Mouse (Mus musculus) heart, adult 11 months (tissue): ENCODE results near the gene Slc35a5.
A peak's percentile ranks its signal among the peaks of the same experiment; 100 is the strongest.

ENCODE experiments used
- DNase-seq: peaks from one replicate; pipeline ENCODE4 v3.0.0; 2022

The Slc35a5 gene

DNA sequence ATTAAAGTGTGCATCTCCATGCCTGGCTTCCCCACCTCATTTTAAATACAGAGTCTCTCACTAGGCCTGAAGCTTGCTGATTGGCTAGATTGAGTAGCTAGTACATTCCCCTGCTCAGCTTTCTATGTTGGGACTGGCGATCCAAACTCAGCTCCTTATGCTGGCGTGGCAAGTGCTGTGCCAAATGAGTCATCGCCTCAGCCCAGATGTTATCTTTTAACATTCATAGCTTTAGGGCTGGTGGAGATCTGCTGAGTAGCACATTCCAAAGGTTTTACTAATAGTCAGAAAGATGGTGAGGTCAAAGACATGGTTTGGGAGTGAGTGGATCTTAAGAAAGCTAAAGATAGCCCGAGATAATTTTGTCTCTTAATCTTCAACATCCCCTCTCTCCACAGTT lies 48.0 kb downstream of the Slc35a5 start:
- DNase-seq, result peak; percentile 97

DNA sequence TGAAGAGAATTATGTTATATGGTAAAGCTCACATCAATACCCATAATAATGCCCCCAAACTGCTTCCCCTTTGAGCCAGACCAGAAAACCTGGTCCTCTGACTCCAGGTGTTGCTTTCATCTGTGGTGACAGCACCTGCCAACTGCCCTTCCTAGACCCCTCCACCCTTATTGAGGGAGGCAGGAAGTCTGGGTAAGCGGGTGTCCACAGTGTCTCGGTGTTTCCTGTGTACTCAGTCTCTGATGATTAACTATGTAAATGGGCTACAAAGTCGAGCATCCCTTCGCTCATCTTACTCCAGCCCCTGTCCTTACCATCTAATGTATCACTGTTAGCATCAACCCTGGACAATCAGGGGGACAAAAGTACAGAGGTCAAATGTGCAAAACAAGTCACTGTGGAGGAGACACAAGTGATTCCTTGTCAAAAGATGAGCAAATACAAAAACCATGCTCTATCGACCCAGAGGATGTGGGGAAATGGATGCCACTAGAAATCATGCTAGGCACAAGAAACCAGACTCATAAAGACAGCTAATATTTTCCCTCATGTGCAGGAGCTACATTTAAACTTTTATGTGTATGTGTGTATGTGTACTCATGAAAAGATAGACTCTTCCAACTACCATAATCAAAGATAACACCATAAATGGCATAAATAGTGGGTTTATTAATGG lies 50.2 kb downstream of the Slc35a5 start:
- no peak for DNase-seq

DNA sequence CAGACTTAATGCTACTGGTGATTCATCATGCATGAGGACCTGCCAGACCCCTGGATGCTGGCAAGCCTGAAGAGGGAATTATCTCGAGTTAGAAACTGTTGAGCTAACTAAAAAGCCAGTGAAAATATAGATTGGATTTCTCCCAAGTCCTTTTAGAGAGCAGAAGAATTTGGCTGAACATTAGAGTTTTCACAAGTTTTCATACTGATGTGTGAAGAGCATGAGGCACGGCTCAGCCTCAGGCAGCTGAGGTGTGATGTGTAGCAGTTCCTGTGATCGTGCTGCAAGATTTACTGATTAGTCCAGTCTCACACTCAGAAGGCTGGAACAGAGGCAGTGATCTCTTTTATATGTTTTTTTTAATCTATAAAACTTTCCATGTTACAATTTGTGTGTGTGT lies 53.5 kb downstream of the Slc35a5 start:
- no peak for DNase-seq

DNA sequence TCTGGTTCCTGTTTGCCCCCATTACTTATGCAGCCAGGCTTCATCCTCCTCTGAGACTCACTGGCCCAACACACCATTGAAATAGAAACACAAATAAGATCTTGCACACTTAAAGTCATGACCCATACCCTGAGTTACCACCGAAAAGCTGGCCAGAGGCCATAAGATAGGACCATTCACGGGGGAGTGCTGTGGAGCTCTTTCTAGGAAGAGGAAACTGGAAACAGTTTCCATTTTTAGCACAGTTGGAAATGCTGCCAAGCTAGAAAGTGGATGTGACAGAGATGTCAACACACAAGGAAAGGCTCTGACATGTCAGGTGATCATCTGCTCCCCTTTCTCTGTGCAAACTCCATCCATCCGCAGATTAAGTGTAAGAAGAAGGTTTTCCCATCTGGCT lies 57.6 kb downstream of the Slc35a5 start:
- peak; percentile 94 for DNase-seq

DNA sequence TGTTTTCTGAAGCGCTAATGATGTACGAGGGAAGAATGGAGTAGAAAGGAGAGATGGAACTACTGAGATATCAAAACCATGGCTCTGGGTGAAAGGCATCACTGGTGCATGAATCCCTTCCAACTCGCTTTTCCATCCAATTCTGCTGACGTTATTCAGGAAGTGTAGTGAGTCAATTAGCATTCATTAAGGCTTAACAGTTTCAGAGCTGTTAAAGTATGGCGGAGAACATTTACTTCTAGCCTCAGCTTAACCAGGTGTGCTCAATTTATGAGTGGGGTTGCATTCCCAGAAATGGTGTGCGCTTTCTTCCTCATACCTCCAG lies 59.7 kb downstream of the Slc35a5 start:
- no peak for DNase-seq

DNA sequence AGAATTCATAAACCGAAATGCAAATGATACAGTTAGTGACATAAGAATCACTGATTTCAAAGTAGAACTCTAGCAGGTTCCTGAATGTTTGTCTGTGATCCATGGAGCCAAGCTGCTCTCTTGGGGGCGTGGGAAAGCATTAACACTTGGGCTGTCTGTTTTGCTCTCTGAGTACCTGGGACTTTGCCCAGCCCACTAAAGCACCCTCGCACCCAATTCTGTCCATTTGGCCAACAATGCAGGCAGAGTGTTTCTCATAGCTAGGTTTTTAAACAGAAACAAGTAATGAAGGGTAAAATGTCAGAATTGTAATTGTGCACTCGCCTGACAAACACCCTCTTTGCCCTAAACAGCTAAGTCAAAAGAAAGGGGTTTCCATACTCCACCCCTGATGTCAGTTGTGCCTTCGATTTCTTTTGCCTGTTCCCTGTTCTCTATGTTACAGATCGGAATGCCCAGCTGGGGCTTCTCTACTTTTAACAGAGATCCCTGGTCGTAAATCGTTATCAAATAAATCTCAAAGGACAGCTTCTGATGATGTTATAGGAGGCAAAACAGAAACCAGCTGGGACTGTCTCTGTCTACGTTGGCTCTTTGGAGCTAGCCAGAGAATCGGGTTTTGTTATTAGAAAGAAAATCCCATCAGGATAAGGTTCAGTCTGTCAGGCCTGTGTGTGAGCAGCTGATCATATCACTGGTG lies 60.2 kb downstream of the Slc35a5 start:
- DNase-seq, result no peak

DNA sequence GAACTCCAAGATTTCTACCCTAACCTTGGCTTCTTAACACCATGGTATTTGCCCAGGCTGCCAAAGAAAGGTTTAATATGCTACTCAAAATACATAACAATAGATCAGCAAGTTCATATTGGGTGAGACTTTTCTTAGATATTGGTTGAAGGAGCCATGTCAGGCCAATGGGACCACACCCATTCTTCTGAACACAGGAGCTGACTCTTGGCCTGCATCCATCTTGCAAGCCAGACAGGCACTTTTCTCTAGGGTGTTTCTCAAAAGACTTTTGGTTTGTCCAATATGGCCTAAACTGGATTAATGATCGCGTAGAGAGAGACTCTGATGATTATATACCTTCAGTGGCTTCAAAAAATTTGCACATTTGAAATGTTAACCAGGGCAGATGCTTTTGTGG lies 61.0 kb downstream of the Slc35a5 start:
- peak; percentile 93 for DNase-seq

DNA sequence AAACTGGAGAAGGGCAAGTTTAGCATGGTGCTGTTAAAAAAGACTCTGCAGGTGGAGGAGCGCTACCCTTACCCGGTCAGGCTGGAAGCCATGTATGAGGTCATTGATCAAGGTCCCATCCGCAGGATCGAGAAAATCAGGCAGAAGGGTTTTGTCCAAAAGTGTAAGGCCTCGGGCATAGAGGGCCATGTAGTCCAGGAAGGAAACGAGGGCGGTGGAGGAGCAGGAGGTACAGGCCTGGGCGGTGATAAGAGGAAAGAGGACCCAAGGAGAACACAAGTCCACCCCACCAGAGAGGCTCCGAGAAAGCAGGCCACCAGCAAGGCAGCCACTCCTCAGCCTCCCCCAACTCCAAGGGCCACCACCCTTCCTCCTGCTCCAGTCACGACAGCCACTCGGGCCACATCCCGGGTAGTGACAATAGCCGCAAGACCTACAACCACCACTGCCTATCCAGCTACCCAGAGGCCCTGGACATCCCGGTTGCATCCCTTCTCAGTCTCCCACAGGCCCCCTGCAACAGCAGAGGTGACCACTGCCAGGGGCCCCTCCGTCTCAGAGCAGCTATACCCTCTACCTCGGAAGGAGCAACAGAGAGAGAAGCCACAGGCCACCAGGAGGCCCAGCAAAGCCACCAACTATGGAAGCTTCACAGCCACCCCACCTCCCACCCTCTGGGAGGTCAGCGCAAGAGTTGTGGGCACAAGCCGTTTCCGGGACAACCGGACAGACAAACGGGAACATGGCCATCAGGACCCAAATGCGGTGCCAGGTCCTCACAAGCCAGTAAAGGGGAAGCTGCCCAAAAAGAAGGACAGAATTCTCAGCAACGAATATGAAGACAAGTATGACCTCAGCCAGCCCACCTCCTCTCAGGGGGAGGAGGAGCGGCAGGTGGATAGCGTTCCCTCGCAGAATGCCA lies 62.7 kb downstream of the Slc35a5 start:
- DNase-seq, result peak; percentile 94

DNA sequence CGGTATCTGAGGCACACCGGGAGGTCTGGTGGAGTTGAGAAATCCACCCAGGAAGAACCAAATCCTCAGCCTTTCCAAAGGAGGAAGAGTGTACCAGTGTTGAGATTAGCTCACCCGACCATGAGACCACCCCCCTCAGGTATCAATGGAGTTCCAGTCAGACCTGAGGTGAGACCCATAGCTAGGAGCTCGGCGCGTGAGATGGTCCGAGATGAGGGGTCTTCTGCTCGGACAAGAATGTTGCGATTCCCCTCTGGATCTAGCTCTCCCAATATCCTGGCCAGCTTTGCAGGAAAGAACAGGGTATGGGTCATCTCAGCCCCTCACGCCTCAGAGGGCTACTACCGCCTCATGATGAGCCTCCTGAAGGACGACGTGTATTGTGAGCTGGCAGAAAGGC lies 63.5 kb downstream of the Slc35a5 start:
- DNase-seq, result peak; percentile 91

DNA sequence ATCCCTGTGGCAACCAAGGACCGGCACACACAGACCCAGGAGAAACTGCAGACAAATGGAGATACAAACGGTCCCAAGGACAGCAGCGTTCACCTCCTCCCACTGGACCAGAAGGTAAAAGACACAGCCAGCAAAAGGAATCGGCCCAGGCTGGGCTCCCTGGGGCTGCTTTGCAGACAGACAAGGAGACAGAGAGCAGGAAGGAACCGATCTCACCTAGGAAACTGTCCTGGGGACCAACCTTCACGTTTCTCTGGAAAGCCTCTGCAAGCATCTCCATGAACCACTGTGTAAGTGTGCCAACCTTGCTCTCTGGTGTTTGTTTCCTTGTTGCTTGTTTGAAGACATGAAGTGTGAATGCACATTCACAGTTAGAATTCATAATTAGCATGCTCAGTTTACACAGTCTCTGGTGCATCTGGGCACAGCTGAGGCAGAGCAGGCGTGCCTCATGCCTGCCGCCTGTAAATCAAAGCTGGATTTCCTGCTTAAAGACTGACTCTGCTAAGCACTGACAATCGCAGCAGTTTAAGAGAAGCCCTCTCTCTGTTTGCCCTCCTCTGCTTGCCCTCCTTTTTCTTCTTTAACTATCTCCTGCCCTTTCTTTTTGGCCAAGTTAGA lies 64.3 kb downstream of the Slc35a5 start:
- peak; percentile 93 for DNase-seq

DNA sequence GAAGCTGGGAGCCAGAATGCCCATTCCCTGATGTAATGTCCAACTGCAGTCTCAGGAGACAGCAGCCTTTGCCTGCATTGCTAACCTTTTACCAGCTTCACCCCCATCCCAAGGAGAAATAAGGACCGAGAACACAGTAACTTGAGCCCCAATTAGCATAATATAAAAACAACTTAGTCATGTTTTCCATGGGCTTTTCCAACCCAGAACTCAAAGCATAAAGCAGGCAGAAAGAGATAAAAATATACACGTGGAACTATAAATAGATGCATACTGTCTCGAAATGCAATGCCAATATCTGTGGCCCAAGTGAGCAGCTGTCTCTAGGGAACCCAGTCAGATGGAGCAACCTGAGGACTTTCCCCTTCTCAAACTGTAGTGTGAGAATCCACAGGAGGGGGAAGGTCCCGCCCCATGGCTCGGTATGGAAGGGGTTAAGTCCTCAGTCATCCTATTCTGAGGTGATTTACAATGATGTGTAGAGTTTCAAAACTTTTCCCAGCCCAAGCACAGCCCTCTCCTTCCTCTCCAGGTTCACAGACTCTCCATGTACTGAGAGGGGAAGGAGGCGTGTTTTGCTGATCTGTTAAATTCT lies 65.3 kb downstream of the Slc35a5 start, which contains the start of gene Ccdc80:
Ccdc80 (plus strand) TSS at position 266 of the 595 bp plus-strand sequence.
- peak; percentile 95 for DNase-seq

DNA sequence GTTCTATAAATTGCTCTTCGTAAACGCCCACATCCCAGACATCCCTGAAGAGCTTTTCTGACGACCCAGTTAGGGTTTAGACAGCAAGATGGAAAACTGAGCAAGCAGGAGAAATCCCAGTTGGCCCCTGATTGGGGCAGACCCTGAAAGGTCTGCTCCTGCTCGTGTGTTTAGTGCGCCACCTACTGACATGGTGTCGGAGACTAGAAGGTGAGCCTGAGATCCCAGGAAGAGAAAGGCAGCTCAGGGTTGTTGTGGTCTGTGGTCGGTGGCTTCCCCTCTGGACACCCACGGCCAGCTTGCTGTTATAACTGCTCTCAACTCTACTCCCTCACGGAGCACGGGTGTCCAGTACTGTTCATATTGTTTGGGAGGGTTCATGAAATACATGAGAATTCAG lies 68.5 kb downstream of the Slc35a5 start:
- DNase-seq, result peak; percentile 97
